Mouse (Mus musculus) CH12.LX (cell line): Measurements from ENCODE around the gene Gdf9.

ENCODE experiments used
- E2F4 ChIP-seq: IDR thresholded peaks from 2 replicates; pipeline ENCODE4 v1.6.1; 2011; ENCODE audit warnings: low read depth, low read length, improper control_type of control experiment; ENCODE audit not compliant: insufficient replicate concordance
- MEF2A ChIP-seq: IDR thresholded peaks from 2 replicates; pipeline ENCODE4 v1.6.1; 2014; ENCODE audit warnings: low read depth, mild to moderate bottlenecking, inconsistent platforms, low read length, improper control_type of control experiment, borderline replicate concordance

GRCm38 (mm10) chr11:53486351-53486750 is 55.5 kb downstream of the Gdf9 start:
- TF ChIP-seq MEF2A = no peak
- no peak for TF ChIP-seq E2F4
